Mouse (Mus musculus) megakaryocyte, embryonic 14.5 days (primary cell): ENCODE measurements around the gene Pcgf2. TPM values are rescaled to one million over a fixed set of nuclear protein-coding genes. Genes with fewer than 3 reads are reported as not detected.
"Not testable (repeated sequence)": the region's sequence is repeated elsewhere in the genome, so short reads cannot be mapped to it uniquely, and the experiment has no call there.

ENCODE experiments used
- H3K27me3 ChIP-seq: replicated peaks from 2 replicates; pipeline ENCODE3; 2012; ENCODE audit warnings: inconsistent platforms
- H3K36me3 ChIP-seq: replicated peaks from 2 replicates; pipeline ENCODE3; 2012; ENCODE audit warnings: low read length, inconsistent platforms, mixed read lengths
- H3K4me1 ChIP-seq: 2 replicates; pipeline ENCODE4 v1.6.1; 2012; ENCODE audit warnings: inconsistent platforms
- H3K4me3 ChIP-seq: replicated peaks from 2 replicates; pipeline ENCODE3; 2012; ENCODE audit warnings: moderate library complexity, mild to moderate bottlenecking, inconsistent platforms
- H3K9me3 ChIP-seq: 2 replicates; pipeline ENCODE4 v1.6.1; 2012; ENCODE audit warnings: inconsistent platforms
- FLI1 ChIP-seq: IDR thresholded peaks from 2 replicates; pipeline ENCODE4 v1.6.1; 2012; ENCODE audit warnings: low read length, inconsistent platforms, mixed read lengths
- GATA1 ChIP-seq: IDR thresholded peaks from 3 replicates; pipeline ENCODE4 v1.6.1; 2012; ENCODE audit warnings: mixed read lengths, low read length, inconsistent platforms, borderline replicate concordance
- polyA plus RNA-seq: library from polyadenylated mRNA; stranded (reverse); fragments of >175 nt; gene quantifications from 2 replicates; pipeline ENCODE4 v1.2.3, GENCODE M21; 2012; ENCODE audit warnings: low replicate concordance; ENCODE audit not compliant: insufficient read depth

Pcgf2 gene
- polyA plus RNA-seq, 1 experiment: 83.4 TPM

- Histone ChIP-seq H3K9me3 (peaks cover 5% of the 10 kb centered on the region; the same call in 1 of the 2 replicates), H3K27me3 (peaks cover 56% of the 10 kb centered on the region), H3K36me3 (peaks cover 4% of the 10 kb centered on the region), H3K4me3 (no peak overlapping the region), H3K4me1 (peaks cover 31% of the 10 kb centered on the region)
- TF ChIP-seq FLI1: no peak
- no peak for TF ChIP-seq GATA1
Measured at GRCm38 (mm10) chr11:97656269-97656971, 43.9 kb downstream of the Pcgf2 start.

GRCm38 (mm10) chr11:97654210-97654609 lies 46.1 kb downstream of the Pcgf2 start:
- H3K4me1 ChIP-seq: peaks cover 13% of the 10 kb centered on the region
- H3K9me3 ChIP-seq: peaks cover 5% of the 10 kb centered on the region; the same call in 1 of the 2 replicates
- H3K36me3 ChIP-seq: peaks cover 4% of the 10 kb centered on the region
- TF ChIP-seq GATA1 (no peak), FLI1 (no peak)
- no peak overlapping the region for H3K4me3 ChIP-seq
- H3K27me3 ChIP-seq: peaks cover 54% of the 10 kb centered on the region

GRCm38 (mm10) chr11:97653376-97653775 lies 46.9 kb downstream of the Pcgf2 start:
- H3K36me3 ChIP-seq, H3K9me3 ChIP-seq, H3K4me3 ChIP-seq, H3K4me1 ChIP-seq: not testable (repeated sequence)
- H3K27me3 ChIP-seq: peaks cover 51% of the 10 kb centered on the region

DNA sequence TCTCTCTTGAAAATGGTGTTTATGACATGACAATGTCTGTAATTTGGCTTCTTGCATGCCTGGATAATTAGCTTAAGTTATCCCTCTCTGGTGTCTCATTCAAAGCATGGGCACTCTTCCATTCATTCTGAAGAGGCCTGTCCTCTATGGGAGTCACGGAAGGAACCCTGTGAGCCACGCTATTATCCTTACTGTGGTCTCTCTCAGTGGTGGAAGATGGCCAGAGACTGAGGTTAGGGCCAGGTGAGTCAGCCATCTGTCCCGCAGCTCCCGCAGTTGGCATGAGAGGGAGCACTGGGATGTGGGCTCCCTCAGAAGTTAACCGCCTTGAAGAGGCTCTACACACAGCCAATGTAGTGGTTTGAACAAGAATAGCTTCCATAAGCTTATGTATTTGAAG lies 50.0 kb downstream of the Pcgf2 start:
- Histone ChIP-seq H3K9me3 (peaks cover 5% of the 10 kb centered on the region; the same call in 1 of the 2 replicates), H3K4me3 (no peak overlapping the region), H3K36me3 (peaks cover 4% of the 10 kb centered on the region), H3K4me1 (no peaks in the 10 kb centered on the region), H3K27me3 (peaks cover 44% of the 10 kb centered on the region)
- TF ChIP-seq GATA1 (no peak), FLI1 (no peak)

- not testable (repeated sequence) for H3K4me3 ChIP-seq, H3K36me3 ChIP-seq, H3K9me3 ChIP-seq, H3K4me1 ChIP-seq
- H3K27me3 ChIP-seq: peaks cover 31% of the 10 kb centered on the region
Measured at GRCm38 (mm10) chr11:97648541-97648940, 51.8 kb downstream of the Pcgf2 start.

- TF ChIP-seq FLI1: no peak
- TF ChIP-seq GATA1: no peak
- peaks cover 16% of the 10 kb centered on the region for H3K4me1 ChIP-seq
- no peaks in the 10 kb centered on the region for H3K36me3 ChIP-seq
- H3K27me3 ChIP-seq: peaks cover 29% of the 10 kb centered on the region
- no peak overlapping the region for H3K4me3 ChIP-seq
- peaks cover 14% of the 10 kb centered on the region for H3K9me3 ChIP-seq
Measured at GRCm38 (mm10) chr11:97644834-97645233, 55.5 kb downstream of the Pcgf2 start.

DNA sequence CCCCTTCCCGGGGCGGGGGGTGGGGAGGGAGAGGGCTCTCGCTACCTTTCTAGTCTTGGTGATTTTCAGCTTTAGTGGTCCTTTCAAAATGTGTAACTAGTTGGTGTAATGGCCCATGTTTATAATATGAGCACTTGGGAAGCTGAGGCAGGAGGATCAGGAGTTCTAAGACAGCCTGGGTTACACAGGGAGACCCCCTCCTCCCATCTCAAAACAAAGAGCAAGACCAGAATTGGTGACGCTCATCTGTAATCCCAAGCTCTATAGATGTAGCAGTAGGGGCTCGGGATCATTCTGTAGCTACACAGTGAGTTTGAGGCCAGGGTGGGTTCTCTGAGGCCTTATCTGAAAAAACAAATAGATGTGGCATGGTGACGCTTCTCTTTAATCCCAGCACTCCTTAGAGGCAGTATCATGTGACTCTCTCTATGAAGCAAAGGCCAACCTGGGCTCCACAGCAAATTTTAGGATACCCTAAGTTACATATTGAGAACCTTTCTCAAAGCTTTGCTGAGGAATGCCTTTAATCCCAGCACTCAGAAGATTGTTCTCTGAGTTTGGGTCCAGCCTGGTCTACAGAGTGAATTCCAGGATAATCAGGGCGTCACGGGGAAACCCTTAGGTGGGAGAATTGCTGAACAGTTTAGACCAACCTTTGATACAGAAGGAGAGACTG lies 56.8 kb downstream of the Pcgf2 start:
- H3K27me3 ChIP-seq: peaks cover 26% of the 10 kb centered on the region
- H3K4me3 ChIP-seq: no peak overlapping the region
- TF ChIP-seq FLI1: no peak
- TF ChIP-seq GATA1: no peak
- H3K36me3 ChIP-seq: no peaks in the 10 kb centered on the region
- H3K9me3 ChIP-seq: peaks cover 14% of the 10 kb centered on the region
- H3K4me1 ChIP-seq: peaks cover 16% of the 10 kb centered on the region

DNA sequence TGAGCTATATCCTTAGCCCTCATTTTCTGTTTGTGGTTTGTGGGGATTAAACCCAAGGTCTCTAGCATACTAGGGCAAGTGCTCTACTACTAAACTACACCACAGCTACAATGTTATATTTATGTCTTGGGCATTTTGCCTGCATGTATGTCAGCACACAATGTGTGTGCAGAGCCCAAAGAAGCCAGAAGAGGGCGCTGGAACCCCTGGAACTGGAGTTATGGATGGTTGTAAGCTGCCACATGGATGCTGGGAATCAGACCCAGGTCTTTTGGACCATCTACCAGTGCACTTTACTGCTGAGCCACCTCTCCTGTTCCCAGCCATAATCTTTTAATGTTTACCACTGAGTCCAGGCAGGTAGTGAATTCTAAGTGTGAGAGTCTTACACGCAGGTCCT lies 57.6 kb downstream of the Pcgf2 start:
- H3K4me3 ChIP-seq: no peak overlapping the region
- TF ChIP-seq FLI1 (no peak), GATA1 (no peak)
- peaks cover 14% of the 10 kb centered on the region for H3K9me3 ChIP-seq
- no peaks in the 10 kb centered on the region for H3K36me3 ChIP-seq
- H3K4me1 ChIP-seq: peaks cover 16% of the 10 kb centered on the region
- peaks cover 32% of the 10 kb centered on the region for H3K27me3 ChIP-seq

DNA sequence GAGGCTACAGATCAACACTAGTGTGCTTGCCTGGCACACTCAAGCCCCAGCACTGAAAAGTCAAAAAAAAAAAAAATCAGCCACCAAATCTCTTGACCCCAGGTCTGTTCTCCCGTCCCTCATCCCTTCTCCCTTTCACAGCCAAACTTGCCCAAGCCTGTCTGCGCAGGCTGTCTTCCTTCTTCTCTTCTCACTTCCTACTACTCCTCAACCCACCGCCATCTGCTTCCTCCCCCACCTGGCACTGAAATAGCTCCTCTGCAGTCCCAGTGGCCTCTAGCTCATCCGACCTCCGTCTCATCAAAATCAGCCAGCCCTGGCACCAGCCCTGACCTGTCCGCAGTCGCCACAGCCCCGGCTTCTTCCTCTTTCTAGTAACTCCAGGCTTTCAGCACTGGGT lies 58.6 kb downstream of the Pcgf2 start:
- TF ChIP-seq GATA1 (no peak), FLI1 (no peak)
- H3K4me3 ChIP-seq: peak overlapping the region; percentile 65
- H3K36me3 ChIP-seq: no peaks in the 10 kb centered on the region
- H3K27me3 ChIP-seq: peaks cover 35% of the 10 kb centered on the region
- H3K9me3 ChIP-seq: peaks cover 14% of the 10 kb centered on the region
- peaks cover 16% of the 10 kb centered on the region for H3K4me1 ChIP-seq

Other genes starting within 250 kb of the Pcgf2 start
- not detected in 2 replicates for gene 4933428G20Rik, start 200.2 kb downstream of the Pcgf2 start, polyA plus RNA-seq
- gene Srcin1, start 124.3 kb downstream of the Pcgf2 start, polyA plus RNA-seq: 0.03 TPM in 1 of 2 replicates, not detected in the other
- 44.1 and 83.5 TPM in 2 replicates for gene Epop, start 70.8 kb downstream of the Pcgf2 start, polyA plus RNA-seq
- 8.6 TPM in 2 replicates for gene Mllt6, start 37.1 kb downstream of the Pcgf2 start, polyA plus RNA-seq
- gene Cisd3, start 14.7 kb downstream of the Pcgf2 start, polyA plus RNA-seq: 0.45 TPM in 1 of 2 replicates, not detected in the other
- gene Psmb3, start 2.9 kb upstream of the Pcgf2 start, polyA plus RNA-seq: 44.4 and 47.3 TPM in 2 replicates
- gene Pip4k2b, start 44.2 kb upstream of the Pcgf2 start, polyA plus RNA-seq: 31.7 and 36.8 TPM in 2 replicates
- gene Cwc25, start 66.1 kb upstream of the Pcgf2 start, polyA plus RNA-seq: 2.6 and 14.6 TPM in 2 replicates
- gene 1700001P01Rik, start 75.4 kb upstream of the Pcgf2 start, polyA plus RNA-seq: not detected in 2 replicates
- gene Rpl23, start 81.9 kb upstream of the Pcgf2 start, polyA plus RNA-seq: 25.9 and 294 TPM in 2 replicates
- gene Lasp1, start 98.5 kb upstream of the Pcgf2 start, polyA plus RNA-seq: 51.2 and 77.7 TPM in 2 replicates
- gene B230217C12Rik, start 140.3 kb upstream of the Pcgf2 start, polyA plus RNA-seq: 1.7 TPM in 1 of 2 replicates, not detected in the other
- gene Fbxo47, start 183.7 kb upstream of the Pcgf2 start, polyA plus RNA-seq: not detected in 2 replicates